Mouse (Mus musculus): ENCODE results near the gene Irf2. TPM values are rescaled to one million over a fixed set of nuclear protein-coding genes. Genes with fewer than 3 reads are reported as not detected.

Gene Irf2
- polyA plus RNA-seq, 1 experiment from 2014 or later, result 15.3 TPM

GRCm38 (mm10) chr8:46802009-46802408, 62.5 kb downstream of the Irf2 start:
- ATAC-seq (ENCODE audit: insufficient number of reproducible peaks, low FRiP score, low TSS enrichment, low read depth) (no peak), DNase-seq (ENCODE audit: low spot score) (no peak)
- H3K36me3 ChIP-seq (ENCODE audit: control insufficient read depth, insufficient read depth, low read length), result peaks cover 5% of the 10 kb centered on the region
- no peak overlapping the region for H3K4me2 ChIP-seq (ENCODE audit: low read depth, severe bottlenecking)
- WGBS, result 87% methylated on average over 2 of the region's 2 CpGs
- H3K4me1 ChIP-seq (ENCODE audit: control insufficient read depth, insufficient read depth, low read length), result no peaks in the 10 kb centered on the region
- H3K9ac ChIP-seq (ENCODE audit: low read length), result no peak overlapping the region
- no peaks in the 10 kb centered on the region; the same call in 1 of the 2 replicates for H3K9me3 ChIP-seq (ENCODE audit: control insufficient read depth, low read length)
- no peaks in the 10 kb centered on the region for H3K27me3 ChIP-seq (ENCODE audit: control insufficient read depth, insufficient read depth, low read length)
- no peak overlapping the region for H3K27ac ChIP-seq (replicated peaks; ENCODE audit: low read depth, low read length)
- H3K4me3 ChIP-seq (ENCODE audit: low read depth, low read length), result no peak overlapping the region

- no peaks in the 10 kb centered on the region for H3K27me3 ChIP-seq (ENCODE audit: control insufficient read depth, insufficient read depth, low read length)
- H3K9me3 ChIP-seq (ENCODE audit: control insufficient read depth, low read length), result no peaks in the 10 kb centered on the region
- peaks cover 7% of the 10 kb centered on the region for H3K36me3 ChIP-seq (ENCODE audit: control insufficient read depth, insufficient read depth, low read length)
- no peak for DNase-seq (ENCODE audit: low spot score)
- ATAC-seq (ENCODE audit: insufficient number of reproducible peaks, low FRiP score, low TSS enrichment, low read depth), result no peak
- WGBS, result 87% methylated on average over 5 of the region's 5 CpGs
- H3K9ac ChIP-seq (ENCODE audit: low read length), result no peak overlapping the region
- no peaks in the 10 kb centered on the region for H3K4me1 ChIP-seq (ENCODE audit: control insufficient read depth, insufficient read depth, low read length)
- no peak overlapping the region for H3K4me3 ChIP-seq (ENCODE audit: low read depth, low read length)
- H3K4me2 ChIP-seq (ENCODE audit: low read depth, severe bottlenecking), result no peak overlapping the region
- no peak overlapping the region for H3K27ac ChIP-seq (replicated peaks; ENCODE audit: low read depth, low read length)
Measured at GRCm38 (mm10) chr8:46804721-46805120, 65.2 kb downstream of the Irf2 start.

GRCm38 (mm10) chr8:46811021-46811622, 71.6 kb downstream of the Irf2 start:
- no peaks in the 10 kb centered on the region for H3K4me1 ChIP-seq (ENCODE audit: control insufficient read depth, insufficient read depth, low read length)
- no peaks in the 10 kb centered on the region for H3K27me3 ChIP-seq (ENCODE audit: control insufficient read depth, insufficient read depth, low read length)
- no peak overlapping the region for H3K4me3 ChIP-seq (ENCODE audit: low read depth, low read length)
- ATAC-seq (ENCODE audit: insufficient number of reproducible peaks, low FRiP score, low TSS enrichment, low read depth), result no peak
- WGBS, result 86% methylated on average over 11 of the region's 11 CpGs
- H3K36me3 ChIP-seq (ENCODE audit: control insufficient read depth, insufficient read depth, low read length), result peaks cover 7% of the 10 kb centered on the region
- no peaks in the 10 kb centered on the region for H3K9me3 ChIP-seq (ENCODE audit: control insufficient read depth, low read length)
- H3K9ac ChIP-seq (ENCODE audit: low read length), result no peak overlapping the region
- no peak overlapping the region for H3K27ac ChIP-seq (replicated peaks; ENCODE audit: low read depth, low read length)
- no peak for DNase-seq (ENCODE audit: low spot score)
- no peak overlapping the region for H3K4me2 ChIP-seq (ENCODE audit: low read depth, severe bottlenecking)

- Histone ChIP-seq H3K36me3 (ENCODE audit: control insufficient read depth, insufficient read depth, low read length) (peaks cover 4% of the 10 kb centered on the region; the same call in 1 of the 2 replicates), H3K27ac (replicated peaks; ENCODE audit: low read depth, low read length) (no peak overlapping the region), H3K4me1 (ENCODE audit: control insufficient read depth, insufficient read depth, low read length) (no peaks in the 10 kb centered on the region), H3K9ac (ENCODE audit: low read length) (no peak overlapping the region), H3K27me3 (ENCODE audit: control insufficient read depth, insufficient read depth, low read length) (no peaks in the 10 kb centered on the region), H3K9me3 (ENCODE audit: control insufficient read depth, low read length) (no peaks in the 10 kb centered on the region), H3K4me3 (ENCODE audit: low read depth, low read length) (no peak overlapping the region), H3K4me2 (ENCODE audit: low read depth, severe bottlenecking) (no peak overlapping the region)
- DNase-seq (ENCODE audit: low spot score), result no peak
- WGBS, result 97% methylated on average over 2 of the region's 2 CpGs
- no peak for ATAC-seq (ENCODE audit: insufficient number of reproducible peaks, low FRiP score, low TSS enrichment, low read depth)
Measured at GRCm38 (mm10) chr8:46811944-46812343, 72.4 kb downstream of the Irf2 start.

GRCm38 (mm10) chr8:46812966-46813365, 73.4 kb downstream of the Irf2 start:
- no peak overlapping the region for H3K9ac ChIP-seq (ENCODE audit: low read length)
- H3K4me2 ChIP-seq (ENCODE audit: low read depth, severe bottlenecking), result no peak overlapping the region
- H3K4me3 ChIP-seq (ENCODE audit: low read depth, low read length), result no peak overlapping the region
- DNase-seq (ENCODE audit: low spot score) (no peak), ATAC-seq (ENCODE audit: insufficient number of reproducible peaks, low FRiP score, low TSS enrichment, low read depth) (no peak)
- no peaks in the 10 kb centered on the region for H3K4me1 ChIP-seq (ENCODE audit: control insufficient read depth, insufficient read depth, low read length)
- H3K27ac ChIP-seq (replicated peaks; ENCODE audit: low read depth, low read length), result no peak overlapping the region
- WGBS, result 95% methylated on average over 4 of the region's 4 CpGs
- no peaks in the 10 kb centered on the region for H3K36me3 ChIP-seq (ENCODE audit: control insufficient read depth, insufficient read depth, low read length)
- H3K27me3 ChIP-seq (ENCODE audit: control insufficient read depth, insufficient read depth, low read length), result no peaks in the 10 kb centered on the region
- no peaks in the 10 kb centered on the region for H3K9me3 ChIP-seq (ENCODE audit: control insufficient read depth, low read length)

- no peak for ATAC-seq (ENCODE audit: insufficient number of reproducible peaks, low FRiP score, low TSS enrichment, low read depth)
Measured at GRCm38 (mm10) chr8:46818106-46818989, 78.8 kb downstream of the Irf2 start.

GRCm38 (mm10) chr8:46818990-46819288, 79.4 kb downstream of the Irf2 start:
- no peaks in the 10 kb centered on the region for H3K9me3 ChIP-seq (ENCODE audit: control insufficient read depth, low read length)
- H3K27me3 ChIP-seq (ENCODE audit: control insufficient read depth, insufficient read depth, low read length), result no peaks in the 10 kb centered on the region
- WGBS, result 70% methylated on average over 2 of the region's 2 CpGs
- ATAC-seq (ENCODE audit: insufficient number of reproducible peaks, low FRiP score, low TSS enrichment, low read depth) (no peak), DNase-seq (ENCODE audit: low spot score) (no peak)
- no peak overlapping the region for H3K9ac ChIP-seq (ENCODE audit: low read length)
- no peak overlapping the region for H3K27ac ChIP-seq (replicated peaks; ENCODE audit: low read depth, low read length)
- H3K36me3 ChIP-seq (ENCODE audit: control insufficient read depth, insufficient read depth, low read length), result no peaks in the 10 kb centered on the region; the same call in 1 of the 2 replicates
- no peaks in the 10 kb centered on the region for H3K4me1 ChIP-seq (ENCODE audit: control insufficient read depth, insufficient read depth, low read length)
- H3K4me3 ChIP-seq (ENCODE audit: low read depth, low read length), result no peak overlapping the region
- no peak overlapping the region for H3K4me2 ChIP-seq (ENCODE audit: low read depth, severe bottlenecking)

More at GRCm38 (mm10) chr8:46818106-46818989, 78.8 kb downstream of the Irf2 start:
- Histone ChIP-seq H3K27ac (replicated peaks; ENCODE audit: low read depth, low read length) (no peak overlapping the region), H3K27me3 (ENCODE audit: control insufficient read depth, insufficient read depth, low read length) (no peaks in the 10 kb centered on the region), H3K4me2 (ENCODE audit: low read depth, severe bottlenecking) (no peak overlapping the region), H3K4me3 (ENCODE audit: low read depth, low read length) (no peak overlapping the region), H3K4me1 (ENCODE audit: control insufficient read depth, insufficient read depth, low read length) (no peaks in the 10 kb centered on the region), H3K9ac (ENCODE audit: low read length) (no peak overlapping the region), H3K9me3 (ENCODE audit: control insufficient read depth, low read length) (no peaks in the 10 kb centered on the region), H3K36me3 (ENCODE audit: control insufficient read depth, insufficient read depth, low read length) (no peaks in the 10 kb centered on the region)
- WGBS, result 72% methylated on average over 14 of the region's 14 CpGs
- DNase-seq (ENCODE audit: low spot score), result no peak

- H3K27ac ChIP-seq (replicated peaks; ENCODE audit: low read depth, low read length), result no peak overlapping the region
- no peak for ATAC-seq (ENCODE audit: insufficient number of reproducible peaks, low FRiP score, low TSS enrichment, low read depth)
- H3K4me1 ChIP-seq (ENCODE audit: control insufficient read depth, insufficient read depth, low read length), result no peaks in the 10 kb centered on the region
- H3K9ac ChIP-seq (ENCODE audit: low read length), result no peak overlapping the region
- no peak for DNase-seq (ENCODE audit: low spot score)
- no peak overlapping the region for H3K4me3 ChIP-seq (ENCODE audit: low read depth, low read length)
- no peaks in the 10 kb centered on the region for H3K9me3 ChIP-seq (ENCODE audit: control insufficient read depth, low read length)
- no peaks in the 10 kb centered on the region; the same call in 1 of the 2 replicates for H3K36me3 ChIP-seq (ENCODE audit: control insufficient read depth, insufficient read depth, low read length)
- 91% methylated on average over 7 of the region's 7 CpGs for WGBS
- no peak overlapping the region for H3K4me2 ChIP-seq (ENCODE audit: low read depth, severe bottlenecking)
- no peaks in the 10 kb centered on the region for H3K27me3 ChIP-seq (ENCODE audit: control insufficient read depth, insufficient read depth, low read length)
Measured at GRCm38 (mm10) chr8:46828734-46829413, 89.3 kb downstream of the Irf2 start.
